Mouse (Mus musculus) frontal cortex, postnatal 14 days (tissue): ENCODE measurements around the gene Hoxb7.

Source experiments
- DNase-seq, 2 experiments: peaks; one replicate each; pipeline ENCODE4 v3.0.0; 2022; ENCODE audit warnings: low spot score in 2 of 2

Gene Hoxb7

GRCm38 (mm10) chr11:96333241-96334001, 47.0 kb downstream of the Hoxb7 start:
- no peak for DNase-seq

DNA sequence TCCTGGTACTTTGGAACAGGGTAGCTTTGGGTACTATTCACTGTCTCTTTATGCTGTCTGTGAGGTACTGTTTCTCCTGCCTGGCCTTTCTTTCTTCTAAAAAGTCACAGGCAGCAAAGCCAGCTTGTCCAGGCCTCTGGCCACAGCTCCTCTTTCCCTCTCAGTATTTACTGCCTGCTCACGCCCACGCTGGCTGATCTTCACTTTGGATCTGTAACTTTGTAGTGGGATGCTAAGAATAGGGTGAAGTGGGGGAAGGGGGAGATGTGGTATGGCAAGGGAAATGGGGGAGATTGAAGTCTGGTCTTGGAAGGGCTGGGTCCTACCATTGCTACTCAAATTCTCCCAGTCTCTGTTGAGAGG, 47.6 kb downstream of the Hoxb7 start:
- no peak for DNase-seq

GRCm38 (mm10) chr11:96334998-96335397, 48.6 kb downstream of the Hoxb7 start:
- no peak for DNase-seq

GRCm38 (mm10) chr11:96336597-96336996, 50.2 kb downstream of the Hoxb7 start:
- DNase-seq = no peak

DNA sequence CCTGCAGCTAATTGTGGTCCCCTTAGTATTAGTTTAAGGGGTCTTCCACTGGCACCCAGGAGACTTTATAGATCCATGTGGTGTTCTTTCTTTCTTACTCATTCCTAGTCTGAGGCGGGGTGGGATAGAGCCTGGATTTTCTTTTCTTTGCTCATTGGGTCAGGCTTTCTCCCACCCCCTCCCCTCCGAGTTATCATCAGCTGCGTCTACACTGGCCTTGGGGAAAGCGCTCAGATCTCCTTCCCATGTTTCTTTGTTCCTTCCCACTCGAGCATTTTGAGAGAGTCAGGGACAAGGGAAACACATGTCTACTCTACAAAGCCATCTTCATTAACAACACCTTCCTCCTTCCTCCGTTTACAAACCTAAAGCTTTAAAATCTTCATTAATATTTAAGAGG, 50.6 kb downstream of the Hoxb7 start:
- DNase-seq = no peak

- DNase-seq = no peak
These were observed 52.8 kb downstream of the Hoxb7 start for GRCm38 (mm10) chr11:96338957-96339855.
